Mouse (Mus musculus) retina, postnatal 7 days (tissue): ENCODE data around the gene Hoxa4.
A peak's percentile ranks its signal among the peaks of the same experiment; 100 is the strongest.

Experiments
- DNase-seq: peaks from one replicate; pipeline ENCODE4 v3.0.0-alpha.2; 2012; ENCODE audit warnings: low read depth, low spot score

Gene Hoxa4

GRCm38 (mm10) chr6:52228475-52229465, 37.2 kb upstream of the Hoxa4 start:
- DNase-seq: no peak

GRCm38 (mm10) chr6:52227470-52228222, 36.1 kb upstream of the Hoxa4 start:
- DNase-seq: no peak

- no peak for DNase-seq
Measured at GRCm38 (mm10) chr6:52226569-52227257, 35.2 kb upstream of the Hoxa4 start.

- no peak for DNase-seq
Measured at GRCm38 (mm10) chr6:52225612-52226568, 34.3 kb upstream of the Hoxa4 start.

- no peak for DNase-seq
Measured at GRCm38 (mm10) chr6:52224895-52225611, 33.5 kb upstream of the Hoxa4 start.

GRCm38 (mm10) chr6:52223939-52224760, 32.6 kb upstream of the Hoxa4 start:
- no peak for DNase-seq

- DNase-seq: no peak
Measured at GRCm38 (mm10) chr6:52222729-52223128, 31.2 kb upstream of the Hoxa4 start.

GRCm38 (mm10) chr6:52221993-52222685, 30.6 kb upstream of the Hoxa4 start:
- no peak for DNase-seq

GRCm38 (mm10) chr6:52221337-52221992, 29.9 kb upstream of the Hoxa4 start, which contains the start of gene Hoxa7:
Gene Hoxa7, minus strand, starts transcription at chr6:52221854.
- peak; percentile 68 for DNase-seq

GRCm38 (mm10) chr6:52220865-52221310, 29.3 kb upstream of the Hoxa4 start:
- DNase-seq: no peak

GRCm38 (mm10) chr6:52220003-52220864, 28.7 kb upstream of the Hoxa4 start:
- no peak for DNase-seq

GRCm38 (mm10) chr6:52219234-52219942, 27.8 kb upstream of the Hoxa4 start:
- DNase-seq: no peak

GRCm38 (mm10) chr6:52218643-52219215, 27.2 kb upstream of the Hoxa4 start:
- no peak for DNase-seq

GRCm38 (mm10) chr6:52217895-52218642, 26.5 kb upstream of the Hoxa4 start:
- no peak for DNase-seq

GRCm38 (mm10) chr6:52217459-52217768, 25.9 kb upstream of the Hoxa4 start:
- DNase-seq: no peak
